Mouse (Mus musculus): ENCODE results near the gene Pramef6. TPM values are rescaled to one million over a fixed set of nuclear protein-coding genes. Genes with fewer than 3 reads are reported as not detected.
"Not testable (repeated sequence)": the region's sequence is repeated elsewhere in the genome, so short reads cannot be mapped to it uniquely, and the experiment has no call there.

The Pramef6 gene
- polyA plus RNA-seq (2015; fragmentation: Nextera tagmentation; extraction: Ambion mirVana), result not detected in 2 replicates

- not testable (repeated sequence) for H3K9ac ChIP-seq; H3K4me3 ChIP-seq; H3K36me3 ChIP-seq; H3K27ac ChIP-seq (replicated peaks); H3K4me1 ChIP-seq (replicated peaks); H3K9me3 ChIP-seq; ATAC-seq (ENCODE audit: low read depth); H3K27me3 ChIP-seq; H3K4me2 ChIP-seq
- 92% methylated on average over 1 of the region's 1 CpGs for WGBS
These were observed at the start of gene Pramef6 for GRCm38 (mm10) chr4:143900280-143900679. TSS of gene Pramef6 (minus strand) at chr4:143900380.

DNA sequence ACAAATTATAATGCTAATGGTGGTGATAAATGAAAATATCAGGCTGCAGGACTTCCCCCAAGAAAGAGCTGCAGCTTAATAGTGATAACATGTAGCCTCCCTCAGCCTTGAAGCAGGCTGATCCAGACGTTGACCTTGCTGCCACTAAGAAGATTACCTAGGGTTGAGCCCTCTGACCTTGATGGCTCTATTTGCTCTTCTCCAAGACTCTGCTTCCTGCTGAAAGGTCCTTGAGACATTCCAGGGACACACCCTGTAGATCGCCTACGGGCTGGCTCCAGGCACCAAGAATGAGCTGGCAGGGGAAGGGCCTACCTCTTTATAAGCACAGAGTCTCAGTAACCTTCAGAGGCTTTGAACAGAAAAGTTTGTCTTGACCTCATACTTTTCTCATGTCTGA, 5.8 kb downstream of the Pramef6 start:
- H3K27me3 ChIP-seq; H3K4me3 ChIP-seq; H3K4me2 ChIP-seq; H3K9ac ChIP-seq; ATAC-seq (ENCODE audit: low read depth); H3K27ac ChIP-seq (replicated peaks); H3K36me3 ChIP-seq; H3K4me1 ChIP-seq (replicated peaks): not testable (repeated sequence)
- H3K9me3 ChIP-seq, result peaks cover 32% of the 10 kb centered on the region
- 98% methylated on average over 3 of the region's 3 CpGs for WGBS

GRCm38 (mm10) chr4:143882371-143882770, 17.8 kb downstream of the Pramef6 start:
- WGBS, result 87% methylated on average over 1 of the region's 1 CpGs

DNA sequence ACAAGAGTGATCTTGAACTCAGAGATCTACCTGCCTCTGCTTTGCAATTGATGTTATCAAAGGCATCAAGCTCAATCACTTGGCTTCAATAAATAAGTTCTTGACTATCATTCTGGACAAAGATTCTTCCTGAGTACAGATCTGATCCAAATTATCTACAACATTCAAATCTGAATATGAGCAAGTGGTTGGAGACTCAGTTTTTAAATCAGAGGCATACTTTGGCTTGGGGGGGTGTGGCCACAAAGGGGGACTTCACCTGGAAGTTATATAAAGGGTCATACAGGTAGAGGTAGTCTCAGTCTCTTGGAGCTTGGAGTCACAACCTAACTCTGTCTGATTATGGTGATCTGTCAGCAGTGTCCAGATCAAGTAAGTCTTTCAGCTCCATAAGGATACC, 54.0 kb downstream of the Pramef6 start, which contains the start of gene Gm13103:
Gene Gm13103, plus strand, starts transcription at position 301 of the 400 bp plus-strand sequence.
- not testable (repeated sequence) for H3K4me2 ChIP-seq; H3K27ac ChIP-seq (replicated peaks); H3K36me3 ChIP-seq; H3K4me3 ChIP-seq; H3K27me3 ChIP-seq; H3K4me1 ChIP-seq (replicated peaks); ATAC-seq (ENCODE audit: low read depth); H3K9ac ChIP-seq
- peaks cover 34% of the 10 kb centered on the region for H3K9me3 ChIP-seq

More at GRCm38 (mm10) chr4:143882371-143882770, 17.8 kb downstream of the Pramef6 start:
- peaks cover 41% of the 10 kb centered on the region for H3K9me3 ChIP-seq
- H3K36me3 ChIP-seq; H3K4me2 ChIP-seq; H3K4me3 ChIP-seq; H3K27ac ChIP-seq (replicated peaks); ATAC-seq (ENCODE audit: low read depth); H3K27me3 ChIP-seq; H3K4me1 ChIP-seq (replicated peaks); H3K9ac ChIP-seq: not testable (repeated sequence)

Other genes with a start within 250 kb of the Pramef6 start
- gene Gm13088, start 243.1 kb downstream of the Pramef6 start, polyA plus RNA-seq (2015; fragmentation: Nextera tagmentation; extraction: Ambion mirVana), result not detected in 2 replicates
- gene Gm13089, start 197.7 kb downstream of the Pramef6 start, polyA plus RNA-seq (2015; fragmentation: Nextera tagmentation; extraction: Ambion mirVana), result not detected in 2 replicates
- not detected in 2 replicates for gene Gm13078, start 180.9 kb downstream of the Pramef6 start, polyA plus RNA-seq (2015; fragmentation: Nextera tagmentation; extraction: Ambion mirVana)
- gene Gm13023, start 111.0 kb downstream of the Pramef6 start, polyA plus RNA-seq (2015; fragmentation: Nextera tagmentation; extraction: Ambion mirVana), result not detected in 2 replicates
- gene Gm13084, start 84.3 kb downstream of the Pramef6 start, polyA plus RNA-seq (2015; fragmentation: Nextera tagmentation; extraction: Ambion mirVana), result not detected in 2 replicates
- gene Gm13103, start 53.9 kb downstream of the Pramef6 start, polyA plus RNA-seq (2015; fragmentation: Nextera tagmentation; extraction: Ambion mirVana), result not detected in 2 replicates
- not detected in 2 replicates for gene Pramef25, start 50.6 kb upstream of the Pramef6 start, polyA plus RNA-seq (2015; fragmentation: Nextera tagmentation; extraction: Ambion mirVana)
- gene Gm13101, start 66.6 kb upstream of the Pramef6 start, polyA plus RNA-seq (2015; fragmentation: Nextera tagmentation; extraction: Ambion mirVana), result not detected in 2 replicates
- not detected in 2 replicates for gene Pramef17, start 94.0 kb upstream of the Pramef6 start, polyA plus RNA-seq (2015; fragmentation: Nextera tagmentation; extraction: Ambion mirVana)
- gene Pramel4, start 158.7 kb upstream of the Pramef6 start, polyA plus RNA-seq (2015; fragmentation: Nextera tagmentation; extraction: Ambion mirVana), result not detected in 2 replicates
- not detected in 2 replicates for gene Gm13102, start 206.1 kb upstream of the Pramef6 start, polyA plus RNA-seq (2015; fragmentation: Nextera tagmentation; extraction: Ambion mirVana)